ENCODE assay signal across 8 mouse cellular contexts in genomic region chr13:18717185-18717584, GRCm38 (mm10). TPM values are rescaled to one million over a fixed set of nuclear protein-coding genes. Genes with fewer than 3 reads are reported as not detected.
DNase-seq lines count a peak whose midpoint lies in the region; ATAC-seq lines count a peak whose summit lies in the region.

Vps41 (plus strand) TSS chr13:18717286.

- intact Hi-C loops in heart, postnatal 14 days (cut with DNase I), result loop anchor here (10.0 kb wide), 1 partner anchor 912 kb away; the partner anchor contains the start of gene Cdk13

- H3K4me1 ChIP-seq in forebrain, embryonic 14.5 days (ENCODE audit: control insufficient read depth, insufficient read depth, low read length), result no peaks in the 10 kb centered on the region
- peaks cover 10% of the 10 kb centered on the region for H3K4me1 ChIP-seq in neural tube, embryonic 15.5 days

- H3K4me3 ChIP-seq in forebrain, embryonic 14.5 days (ENCODE audit: low read depth, low read length), result peak within 1 kb of the TSS; percentile 70
- peak within 1 kb of the TSS; percentile 70 for H3K4me3 ChIP-seq in neural tube, embryonic 15.5 days (replicated peaks)

- WGBS in forebrain, embryonic 14.5 days, result under 1% methylated on average over 21 of the region's 21 CpGs
- under 1% methylated on average over 21 of the region's 21 CpGs for WGBS in neural tube, embryonic 15.5 days

- H3K4me2 ChIP-seq in forebrain, embryonic 14.5 days (ENCODE audit: low read length), result peak within 1 kb of the TSS; percentile 65
- peak within 1 kb of the TSS; percentile 59 for H3K4me2 ChIP-seq in neural tube, embryonic 15.5 days

- H3K9me3 ChIP-seq in forebrain, embryonic 14.5 days (replicated peaks; ENCODE audit: control insufficient read depth, low read length), result no peaks in the 10 kb centered on the region
- H3K9me3 ChIP-seq in neural tube, embryonic 15.5 days (replicated peaks), result no peaks in the 10 kb centered on the region

- peak within 1 kb of the TSS; percentile 82 for H3K9ac ChIP-seq in forebrain, embryonic 14.5 days (ENCODE audit: low read length)
- peak within 1 kb of the TSS; percentile 77 for H3K9ac ChIP-seq in neural tube, embryonic 15.5 days (replicated peaks)

- H3K27ac ChIP-seq in forebrain, embryonic 14.5 days (ENCODE audit: low read depth, low read length), result peak within 1 kb of the TSS; percentile 44; the same call in 1 of the 2 replicates
- H3K27ac ChIP-seq in neural tube, embryonic 15.5 days (replicated peaks), result peak within 1 kb of the TSS; percentile 68; the same call in 1 of the 2 replicates

- no peaks in the 10 kb centered on the region for H3K27me3 ChIP-seq in forebrain, embryonic 14.5 days (replicated peaks; ENCODE audit: control insufficient read depth, insufficient read depth, low read length)
- no peaks in the 10 kb centered on the region for H3K27me3 ChIP-seq in neural tube, embryonic 15.5 days (replicated peaks)

- peak; percentile 100 for ATAC-seq in forebrain, embryonic 14.5 days
- ATAC-seq in neural tube, embryonic 15.5 days (ENCODE audit: low FRiP score), result peak; percentile 100

- no peaks in the 10 kb centered on the region for H3K36me3 ChIP-seq in forebrain, embryonic 14.5 days (ENCODE audit: control insufficient read depth, insufficient read depth, low read length)
- H3K36me3 ChIP-seq in neural tube, embryonic 15.5 days, result no peaks in the 10 kb centered on the region

- DNase-seq in ES-CJ7 (ENCODE audit: low read depth, low spot score), result peak; percentile 87
- DNase-seq in cerebellum, adult 11 months, result peak; percentile 68
- DNase-seq in forebrain, embryonic 14.5 days (ENCODE audit: low spot score), result peak; percentile 95
- peak; percentile 64 to 72 for DNase-seq in heart, postnatal 14 days
- DNase-seq in layer of hippocampus, adult 11-12 months (ENCODE audit: low spot score), result peak; percentile 86
- peak; percentile 80 to 85 for DNase-seq in lung, adult 18-20 months
- peak; percentile 83 for DNase-seq in testis, postnatal 14 days (ENCODE audit: low spot score)

RNA-seq across cellular contexts. Expression of gene Vps41, which starts in this region (rescaled TPM):
- polyA plus RNA-seq in forebrain, embryonic 14.5 days (2014; fragmentation: Nextera tagmentation; extraction: Ambion mirVana), result 128 and 146 TPM in 2 replicates
- total RNA-seq in heart, postnatal 14 days (2021), result 10 to 100 TPM; 32.7 to 35.2 TPM
- 103 and 104 TPM in 2 replicates for polyA plus RNA-seq in neural tube, embryonic 15.5 days (2015; fragmentation: Nextera tagmentation; extraction: Ambion mirVana)

Comparison
In these comparisons a context has a peak if more than half of its experiments do, and no peak if none do; other contexts are left out.
1. Peak in every context shown above with its lines: DNase-seq, ATAC-seq, H3K4me3 ChIP-seq and H3K27ac ChIP-seq.